Mouse (Mus musculus) lung, postnatal 0 days (tissue): ENCODE measurements around the gene Fut1.

Source experiments
- CTCF ChIP-seq: IDR thresholded peaks from 2 replicates; pipeline ENCODE4 v1.5.1; 2016; ENCODE audit warnings: antibody characterized with exemption, mild to moderate bottlenecking
- EP300 ChIP-seq: IDR thresholded peaks from 2 replicates; pipeline ENCODE4 v1.6.1; 2016; ENCODE audit warnings: antibody characterized with exemption, mild to moderate bottlenecking, control low read depth

GRCm38 (mm10) chr7:45591880-45592279 lies 25.2 kb upstream of the Fut1 start:
- no peak for TF ChIP-seq EP300
- no peak for TF ChIP-seq CTCF
